Mouse (Mus musculus) lung, postnatal 0 days (tissue): ENCODE results near the gene Hils1.

Source experiments
- CTCF ChIP-seq: IDR thresholded peaks from 2 replicates; pipeline ENCODE4 v1.5.1; 2016; ENCODE audit warnings: antibody characterized with exemption, mild to moderate bottlenecking
- EP300 ChIP-seq: IDR thresholded peaks from 2 replicates; pipeline ENCODE4 v1.6.1; 2016; ENCODE audit warnings: antibody characterized with exemption, mild to moderate bottlenecking, control low read depth

DNA sequence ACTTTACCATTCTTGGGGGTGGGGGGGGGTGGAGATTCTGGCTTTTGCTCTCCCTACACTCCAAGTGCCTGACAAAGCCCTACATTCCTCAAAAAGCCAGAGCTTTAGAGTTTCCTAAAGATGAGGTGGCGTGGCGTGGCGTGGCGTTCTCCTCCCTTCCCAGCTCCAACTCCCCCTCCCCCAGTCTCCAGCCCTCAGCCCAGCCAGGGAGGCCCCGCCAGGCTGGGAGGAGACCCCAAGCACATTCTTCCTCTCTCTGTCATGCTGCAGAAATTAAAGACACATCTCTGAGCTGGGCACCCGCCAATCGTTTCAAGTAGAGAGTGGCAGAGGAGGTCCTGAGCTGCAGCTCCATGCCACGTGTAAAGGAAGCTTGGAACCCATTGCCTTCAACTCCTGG is 33.8 kb upstream of the Hils1 start:
- TF ChIP-seq CTCF (no peak), EP300 (no peak)
